Comparison of ENCODE assay signal across 27 mouse cellular contexts in genomic region chr1:176315063-176315462, GRCm38 (mm10). TPM values are rescaled to one million over a fixed set of nuclear protein-coding genes. Genes with fewer than 3 reads are reported as not detected.
"Had no signal": no experiment of that assay in that cellular context is flagged by ENCODE, and none has a peak within 500 bp of the region (broad histone marks: within the 10 kb centered on the region; RNA-seq: fewer than 3 reads in every experiment).

No protein-coding gene starts in this region.

- DNase-seq: kidney, adult 18-20 months; kidney, adult 9 months; kidney, postnatal 14 days; layer of hippocampus, postnatal 36 days; liver; lung, adult 18-20 months; lung, postnatal 10 days; lung, postnatal 36 days; retina, postnatal 1 day; right cerebral cortex, postnatal 25 days; spleen, adult 18-20 months; thymus, adult 18-20 months; thymus, postnatal 36 days had no signal

- H3K4me1 ChIP-seq: limb, embryonic 13.5 days; liver, embryonic 12.5 days; liver, embryonic 15.5 days; lung, embryonic 15.5 days; megakaryocyte, embryonic 14.5 days; midbrain, embryonic 10.5 days; midbrain, embryonic 13.5 days; stomach, embryonic 15.5 days had no signal

- H3K36me3 ChIP-seq: limb, embryonic 10.5 days; limb, embryonic 13.5 days; liver, embryonic 12.5 days; liver, embryonic 15.5 days; lung, embryonic 15.5 days; midbrain, embryonic 10.5 days; midbrain, embryonic 13.5 days; neural tube, embryonic 13.5 days; stomach, embryonic 15.5 days had no signal

- H3K27me3 ChIP-seq: limb, embryonic 13.5 days; liver, embryonic 12.5 days; liver, embryonic 15.5 days; lung, embryonic 15.5 days; megakaryocyte, embryonic 14.5 days; midbrain, embryonic 13.5 days; neural tube, embryonic 13.5 days; stomach, embryonic 15.5 days had no signal

- H3K9ac ChIP-seq: limb, embryonic 13.5 days; liver, embryonic 12.5 days; liver, embryonic 15.5 days; lung, embryonic 15.5 days; midbrain, embryonic 13.5 days; neural tube, embryonic 13.5 days; stomach, embryonic 15.5 days had no signal

- H3K4me3 ChIP-seq: limb, embryonic 10.5 days; limb, embryonic 13.5 days; liver, embryonic 12.5 days; liver, embryonic 15.5 days; lung, embryonic 15.5 days; megakaryocyte, embryonic 14.5 days; midbrain, embryonic 10.5 days; midbrain, embryonic 13.5 days; myocyte; neural tube, embryonic 13.5 days; stomach, embryonic 15.5 days had no signal

- H3K27ac ChIP-seq: limb, embryonic 10.5 days; limb, embryonic 13.5 days; liver, embryonic 12.5 days; liver, embryonic 15.5 days; lung, embryonic 15.5 days; midbrain, embryonic 10.5 days; midbrain, embryonic 13.5 days; neural tube, embryonic 13.5 days; stomach, embryonic 15.5 days had no signal

- H3K9me3 ChIP-seq: limb, embryonic 10.5 days; limb, embryonic 13.5 days; liver, embryonic 12.5 days; liver, embryonic 15.5 days; lung, embryonic 15.5 days; midbrain, embryonic 10.5 days; midbrain, embryonic 13.5 days; neural tube, embryonic 13.5 days; stomach, embryonic 15.5 days had no signal

- H3K4me2 ChIP-seq: limb, embryonic 13.5 days; liver, embryonic 12.5 days; liver, embryonic 15.5 days; lung, embryonic 15.5 days; midbrain, embryonic 13.5 days; neural tube, embryonic 13.5 days; stomach, embryonic 15.5 days had no signal

- ATAC-seq: liver, embryonic 12.5 days; midbrain, embryonic 13.5 days; midbrain, embryonic 16.5 days had no signal

RNA-seq across cellular contexts. Expression of gene Pld5, which starts 40.0 kb away (rescaled TPM):
- total RNA-seq: neutrophil, adult 5-6 weeks had no signal
- polyA plus RNA-seq: liver, embryonic 12.5 days; liver, embryonic 15.5 days; myocyte; testis, adult 2 months had no signal
